Mouse (Mus musculus): ENCODE data around the gene Tmem88. TPM values are rescaled to one million over a fixed set of nuclear protein-coding genes. Genes with fewer than 3 reads are reported as not detected.
A peak's percentile ranks its signal among the peaks of the same experiment; 100 is the strongest.

The Tmem88 gene
- polyA plus RNA-seq, 1 experiment from 2014 or later, result 22.7 TPM

DNA sequence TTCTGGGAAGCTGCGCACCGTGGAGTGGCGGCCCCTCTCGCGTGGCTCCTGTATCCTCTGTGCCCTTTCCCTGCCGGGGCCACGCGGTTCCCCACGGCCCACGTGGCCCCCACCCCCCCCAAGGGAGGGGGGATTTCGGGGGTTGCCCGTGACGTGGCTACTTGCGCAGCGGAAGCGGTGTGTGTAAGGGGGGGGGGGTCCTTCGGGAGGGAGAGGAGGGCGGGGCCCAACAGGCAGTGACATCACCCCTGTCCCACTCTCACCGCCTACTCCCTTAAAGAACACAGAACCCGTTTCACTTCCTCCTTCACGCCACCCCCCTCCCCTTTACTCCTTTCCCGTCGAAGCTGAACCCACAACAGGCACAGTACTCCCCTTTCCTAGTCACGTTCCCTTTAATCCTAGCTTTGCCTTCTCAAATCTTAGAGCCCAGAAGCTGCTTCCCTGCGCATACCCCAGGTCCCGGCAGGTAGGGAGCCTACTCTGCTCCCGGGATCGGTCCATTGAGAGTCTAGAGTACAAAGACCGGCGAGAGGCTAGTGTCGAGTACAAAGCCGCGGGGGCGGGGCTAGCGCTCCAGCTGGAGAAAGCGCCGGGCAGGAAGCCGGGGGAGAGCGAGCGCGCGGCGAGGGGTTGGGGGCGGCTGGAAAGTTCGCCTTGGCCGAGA, 11.5 kb upstream of the Tmem88 start:
- peaks cover 41% of the 10 kb centered on the region for H3K4me1 ChIP-seq (ENCODE audit: control insufficient read depth, insufficient read depth, low read length)
- DNase-seq (ENCODE audit: low spot score) (peak; percentile 90), ATAC-seq (ENCODE audit: insufficient number of reproducible peaks, low FRiP score, low TSS enrichment, low read depth) (peak; percentile 36)
- H3K4me2 ChIP-seq (ENCODE audit: low read depth, severe bottlenecking), result peak overlapping the region; percentile 98
- no peaks in the 10 kb centered on the region for H3K9me3 ChIP-seq (ENCODE audit: control insufficient read depth, low read length)
- no peaks in the 10 kb centered on the region for H3K27me3 ChIP-seq (ENCODE audit: control insufficient read depth, insufficient read depth, low read length)
- H3K36me3 ChIP-seq (ENCODE audit: control insufficient read depth, insufficient read depth, low read length), result peaks cover 28% of the 10 kb centered on the region
- H3K27ac ChIP-seq (replicated peaks; ENCODE audit: low read depth, low read length), result peak overlapping the region; percentile 75
- peak overlapping the region; percentile 89 for H3K9ac ChIP-seq (ENCODE audit: low read length)
- WGBS, result under 1% methylated on average over 43 of the region's 46 CpGs
- peak overlapping the region; percentile 86 for H3K4me3 ChIP-seq (ENCODE audit: low read depth, low read length)

- Histone ChIP-seq H3K4me3 (ENCODE audit: low read depth, low read length) (peak overlapping the region; percentile 86), H3K9me3 (ENCODE audit: control insufficient read depth, low read length) (no peaks in the 10 kb centered on the region), H3K4me2 (ENCODE audit: low read depth, severe bottlenecking) (peak overlapping the region; percentile 98), H3K27me3 (ENCODE audit: control insufficient read depth, insufficient read depth, low read length) (no peaks in the 10 kb centered on the region), H3K9ac (ENCODE audit: low read length) (peak overlapping the region; percentile 89), H3K27ac (replicated peaks; ENCODE audit: low read depth, low read length) (peak overlapping the region; percentile 75), H3K4me1 (ENCODE audit: control insufficient read depth, insufficient read depth, low read length) (peaks cover 34% of the 10 kb centered on the region), H3K36me3 (ENCODE audit: control insufficient read depth, insufficient read depth, low read length) (peaks cover 35% of the 10 kb centered on the region)
- DNase-seq (ENCODE audit: low spot score), result peak; percentile 82
- WGBS, result under 1% methylated on average over 33 of the region's 33 CpGs
- peak; percentile 61 for ATAC-seq (ENCODE audit: insufficient number of reproducible peaks, low FRiP score, low TSS enrichment, low read depth)
These were observed 10.7 kb upstream of the Tmem88 start for GRCm38 (mm10) chr11:69408541-69409377.

GRCm38 (mm10) chr11:69407724-69408004, 9.6 kb upstream of the Tmem88 start:
- H3K36me3 ChIP-seq (ENCODE audit: control insufficient read depth, insufficient read depth, low read length), result peaks cover 40% of the 10 kb centered on the region
- H3K27me3 ChIP-seq (ENCODE audit: control insufficient read depth, insufficient read depth, low read length), result no peaks in the 10 kb centered on the region
- peaks cover 23% of the 10 kb centered on the region for H3K4me1 ChIP-seq (ENCODE audit: control insufficient read depth, insufficient read depth, low read length)
- peak overlapping the region; percentile 98; the same call in 1 of the 2 replicates for H3K4me2 ChIP-seq (ENCODE audit: low read depth, severe bottlenecking)
- 86% methylated on average over 4 of the region's 4 CpGs for WGBS
- H3K9ac ChIP-seq (ENCODE audit: low read length), result no peak overlapping the region
- no peak overlapping the region for H3K27ac ChIP-seq (replicated peaks; ENCODE audit: low read depth, low read length)
- DNase-seq (ENCODE audit: low spot score) (no peak), ATAC-seq (ENCODE audit: insufficient number of reproducible peaks, low FRiP score, low TSS enrichment, low read depth) (no peak)
- no peak overlapping the region; the same call in 1 of the 2 replicates for H3K4me3 ChIP-seq (ENCODE audit: low read depth, low read length)
- H3K9me3 ChIP-seq (ENCODE audit: control insufficient read depth, low read length), result no peaks in the 10 kb centered on the region

DNA sequence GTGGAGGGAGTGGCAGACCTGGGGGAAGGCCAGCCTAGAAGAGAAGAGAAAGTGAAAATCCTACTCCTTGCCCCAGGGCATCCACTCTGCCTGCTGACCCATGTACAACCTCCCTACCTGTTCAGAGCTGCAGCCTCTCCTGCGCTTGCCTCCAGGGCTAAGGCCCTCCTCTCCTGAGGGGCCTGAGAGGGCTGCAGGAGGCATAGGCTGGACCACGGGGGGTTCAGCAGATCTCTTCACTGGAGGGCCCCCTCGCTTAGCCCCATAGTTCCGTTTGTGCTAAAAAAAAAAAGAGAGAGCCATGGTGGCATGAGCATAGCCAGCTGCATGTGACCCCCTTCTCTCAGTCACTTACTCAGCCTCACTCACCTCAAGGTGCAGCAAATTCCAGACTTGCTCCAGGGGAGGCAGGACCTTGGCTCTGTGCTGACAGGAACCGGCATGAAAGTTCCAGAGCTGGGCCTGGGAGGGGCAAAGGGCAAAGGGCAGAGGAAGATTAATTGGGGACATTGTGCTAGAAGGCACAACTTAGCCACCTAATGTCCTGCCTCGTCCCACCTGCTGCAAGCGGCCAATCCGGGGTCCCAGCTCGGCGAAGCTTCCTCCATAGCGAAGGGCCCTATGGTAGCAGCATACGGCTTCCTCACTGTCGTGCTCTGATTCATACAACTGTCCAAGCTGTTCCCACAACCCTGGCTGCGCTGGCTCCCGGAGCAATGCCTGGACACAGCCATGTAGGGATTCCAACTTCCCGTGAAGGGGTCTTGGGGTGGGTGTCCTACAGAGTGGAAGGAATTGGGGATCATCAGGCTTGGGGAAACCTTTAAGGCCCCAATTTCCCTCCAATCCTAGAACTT, 9.1 kb upstream of the Tmem88 start:
- 90% methylated on average over 15 of the region's 16 CpGs for WGBS
- Histone ChIP-seq H3K4me1 (ENCODE audit: control insufficient read depth, insufficient read depth, low read length) (peaks cover 19% of the 10 kb centered on the region), H3K9me3 (ENCODE audit: control insufficient read depth, low read length) (no peaks in the 10 kb centered on the region), H3K9ac (ENCODE audit: low read length) (no peak overlapping the region), H3K4me2 (ENCODE audit: low read depth, severe bottlenecking) (no peak overlapping the region), H3K27me3 (ENCODE audit: control insufficient read depth, insufficient read depth, low read length) (no peaks in the 10 kb centered on the region), H3K27ac (replicated peaks; ENCODE audit: low read depth, low read length) (no peak overlapping the region), H3K36me3 (ENCODE audit: control insufficient read depth, insufficient read depth, low read length) (peaks cover 41% of the 10 kb centered on the region), H3K4me3 (ENCODE audit: low read depth, low read length) (no peak overlapping the region; the same call in 1 of the 2 replicates)
- DNase-seq (ENCODE audit: low spot score), result no peak
- ATAC-seq (ENCODE audit: insufficient number of reproducible peaks, low FRiP score, low TSS enrichment, low read depth), result no peak

GRCm38 (mm10) chr11:69406282-69406681, 8.2 kb upstream of the Tmem88 start:
- no peak overlapping the region for H3K4me3 ChIP-seq (ENCODE audit: low read depth, low read length)
- H3K9ac ChIP-seq (ENCODE audit: low read length), result no peak overlapping the region
- no peak overlapping the region for H3K4me2 ChIP-seq (ENCODE audit: low read depth, severe bottlenecking)
- H3K36me3 ChIP-seq (ENCODE audit: control insufficient read depth, insufficient read depth, low read length), result peaks cover 48% of the 10 kb centered on the region
- no peaks in the 10 kb centered on the region for H3K27me3 ChIP-seq (ENCODE audit: control insufficient read depth, insufficient read depth, low read length)
- H3K9me3 ChIP-seq (ENCODE audit: control insufficient read depth, low read length), result no peaks in the 10 kb centered on the region
- DNase-seq (ENCODE audit: low spot score) (no peak), ATAC-seq (ENCODE audit: insufficient number of reproducible peaks, low FRiP score, low TSS enrichment, low read depth) (no peak)
- no peak overlapping the region for H3K27ac ChIP-seq (replicated peaks; ENCODE audit: low read depth, low read length)
- H3K4me1 ChIP-seq (ENCODE audit: control insufficient read depth, insufficient read depth, low read length), result peaks cover 15% of the 10 kb centered on the region
- 89% methylated on average over 19 of the region's 19 CpGs for WGBS

GRCm38 (mm10) chr11:69405397-69406200, 7.6 kb upstream of the Tmem88 start:
- H3K4me1 ChIP-seq (ENCODE audit: control insufficient read depth, insufficient read depth, low read length), result peaks cover 20% of the 10 kb centered on the region
- WGBS, result 94% methylated on average over 24 of the region's 24 CpGs
- H3K36me3 ChIP-seq (ENCODE audit: control insufficient read depth, insufficient read depth, low read length), result peaks cover 54% of the 10 kb centered on the region

GRCm38 (mm10) chr11:69404595-69405396, 6.8 kb upstream of the Tmem88 start:
- no peak for DNase-seq (ENCODE audit: low spot score)
- 92% methylated on average over 22 of the region's 24 CpGs for WGBS
- H3K36me3 ChIP-seq (ENCODE audit: control insufficient read depth, insufficient read depth, low read length), result peaks cover 62% of the 10 kb centered on the region

More at GRCm38 (mm10) chr11:69405397-69406200, 7.6 kb upstream of the Tmem88 start:
- Histone ChIP-seq H3K9me3 (ENCODE audit: control insufficient read depth, low read length) (no peaks in the 10 kb centered on the region), H3K9ac (ENCODE audit: low read length) (no peak overlapping the region), H3K27me3 (ENCODE audit: control insufficient read depth, insufficient read depth, low read length) (no peaks in the 10 kb centered on the region), H3K27ac (replicated peaks; ENCODE audit: low read depth, low read length) (no peak overlapping the region), H3K4me2 (ENCODE audit: low read depth, severe bottlenecking) (no peak overlapping the region), H3K4me3 (ENCODE audit: low read depth, low read length) (no peak overlapping the region)
- ATAC-seq (ENCODE audit: insufficient number of reproducible peaks, low FRiP score, low TSS enrichment, low read depth) (no peak), DNase-seq (ENCODE audit: low spot score) (no peak)

More at GRCm38 (mm10) chr11:69404595-69405396, 6.8 kb upstream of the Tmem88 start:
- peaks cover 26% of the 10 kb centered on the region for H3K4me1 ChIP-seq (ENCODE audit: control insufficient read depth, insufficient read depth, low read length)
- no peak overlapping the region for H3K27ac ChIP-seq (replicated peaks; ENCODE audit: low read depth, low read length)
- H3K9me3 ChIP-seq (ENCODE audit: control insufficient read depth, low read length), result no peaks in the 10 kb centered on the region
- no peaks in the 10 kb centered on the region for H3K27me3 ChIP-seq (ENCODE audit: control insufficient read depth, insufficient read depth, low read length)
- no peak overlapping the region for H3K4me3 ChIP-seq (ENCODE audit: low read depth, low read length)
- no peak overlapping the region for H3K9ac ChIP-seq (ENCODE audit: low read length)
- no peak for ATAC-seq (ENCODE audit: insufficient number of reproducible peaks, low FRiP score, low TSS enrichment, low read depth)
- no peak overlapping the region for H3K4me2 ChIP-seq (ENCODE audit: low read depth, severe bottlenecking)
